9 mouse cellular contexts compared by ENCODE assay signal in genomic region chr9:69439805-69440357, GRCm38 (mm10). TPM values are rescaled to one million over a fixed set of nuclear protein-coding genes. Genes with fewer than 3 reads are reported as not detected.
DNase-seq lines count a peak whose midpoint lies in the region; ATAC-seq lines count a peak whose summit lies in the region.
"Had no signal": no experiment of that assay in that cellular context is flagged by ENCODE, and none has a peak within 500 bp of the region (broad histone marks: within the 10 kb centered on the region; RNA-seq: fewer than 3 reads in every experiment).

No protein-coding gene starts in this region.

- no peak overlapping the region for H3K4me3 ChIP-seq in heart, embryonic 13.5 days
- H3K4me3 ChIP-seq in liver, embryonic 11.5 days (ENCODE audit: low read depth, low read length): no peak overlapping the region
- H3K4me3 ChIP-seq in forebrain, embryonic 13.5 days: no peak overlapping the region
- no peak overlapping the region for H3K4me3 ChIP-seq in forebrain, embryonic 14.5 days (ENCODE audit: low read depth, low read length)
- H3K4me3 ChIP-seq: neural tube, embryonic 13.5 days had no signal

- peak overlapping the region; percentile 14; the same call in 1 of the 2 replicates for H3K9ac ChIP-seq in heart, embryonic 13.5 days
- H3K9ac ChIP-seq in liver, embryonic 11.5 days (ENCODE audit: low read depth, low read length): no peak overlapping the region
- no peak overlapping the region for H3K9ac ChIP-seq in forebrain, embryonic 13.5 days
- no peak overlapping the region for H3K9ac ChIP-seq in forebrain, embryonic 14.5 days (ENCODE audit: low read length)
- H3K9ac ChIP-seq: neural tube, embryonic 13.5 days had no signal

- H3K4me1 ChIP-seq in heart, embryonic 13.5 days: peaks cover 20% of the 10 kb centered on the region
- peaks cover 8% of the 10 kb centered on the region; the same call in 1 of the 2 replicates for H3K4me1 ChIP-seq in liver, embryonic 11.5 days (replicated peaks; ENCODE audit: control insufficient read depth, insufficient read depth, low read length)
- no peaks in the 10 kb centered on the region for H3K4me1 ChIP-seq in forebrain, embryonic 13.5 days
- no peaks in the 10 kb centered on the region for H3K4me1 ChIP-seq in forebrain, embryonic 14.5 days (ENCODE audit: control insufficient read depth, insufficient read depth, low read length)
- H3K4me1 ChIP-seq: neural tube, embryonic 13.5 days had no signal

- DNase-seq in thymus, postnatal 14 days: peak; percentile 46
- no peak for DNase-seq in thymus, adult 18-20 months
- no peak for DNase-seq in liver, embryonic 11.5 days (ENCODE audit: low spot score)
- peak; percentile 53 for DNase-seq in thymus, postnatal 4 days
- no peak for DNase-seq in forebrain, embryonic 14.5 days (ENCODE audit: low spot score)
- DNase-seq in cerebellum, adult 8-10 months: no peak

- no peaks in the 10 kb centered on the region for H3K9me3 ChIP-seq in heart, embryonic 13.5 days
- H3K9me3 ChIP-seq in liver, embryonic 11.5 days (ENCODE audit: control insufficient read depth, low read length): no peaks in the 10 kb centered on the region
- H3K9me3 ChIP-seq in forebrain, embryonic 13.5 days (replicated peaks): no peaks in the 10 kb centered on the region
- no peaks in the 10 kb centered on the region for H3K9me3 ChIP-seq in forebrain, embryonic 14.5 days (replicated peaks; ENCODE audit: control insufficient read depth, low read length)
- H3K9me3 ChIP-seq: neural tube, embryonic 13.5 days had no signal

- ATAC-seq in heart, embryonic 13.5 days (ENCODE audit: extremely low read depth, insufficient number of reproducible peaks, low FRiP score, low TSS enrichment): no peak
- ATAC-seq in liver, embryonic 11.5 days (replicated peaks; ENCODE audit: low FRiP score): no peak; the same call in 1 of the 2 replicates
- no peak for ATAC-seq in forebrain, embryonic 13.5 days
- ATAC-seq in forebrain, embryonic 14.5 days: no peak

- 0 out of 2 replicates have a peak overlapping the region, but pooled peaks have one; percentile 12 for H3K27ac ChIP-seq in heart, embryonic 13.5 days (replicated peaks)
- peak overlapping the region; percentile 34; the same call in 1 of the 2 replicates for H3K27ac ChIP-seq in liver, embryonic 11.5 days (ENCODE audit: low read depth, low read length)
- H3K27ac ChIP-seq in forebrain, embryonic 13.5 days: no peak overlapping the region
- H3K27ac ChIP-seq in forebrain, embryonic 14.5 days (ENCODE audit: low read depth, low read length): no peak overlapping the region; the same call in 1 of the 2 replicates
- H3K27ac ChIP-seq: neural tube, embryonic 13.5 days had no signal

- no peaks in the 10 kb centered on the region for H3K36me3 ChIP-seq in heart, embryonic 13.5 days
- no peaks in the 10 kb centered on the region for H3K36me3 ChIP-seq in liver, embryonic 11.5 days (ENCODE audit: control insufficient read depth, insufficient read depth, low read length)
- no peaks in the 10 kb centered on the region for H3K36me3 ChIP-seq in forebrain, embryonic 13.5 days (ENCODE audit: poor library complexity, severe bottlenecking)
- H3K36me3 ChIP-seq in forebrain, embryonic 14.5 days (ENCODE audit: control insufficient read depth, insufficient read depth, low read length): no peaks in the 10 kb centered on the region
- H3K36me3 ChIP-seq: neural tube, embryonic 13.5 days had no signal

- no peaks in the 10 kb centered on the region for H3K27me3 ChIP-seq in heart, embryonic 13.5 days (replicated peaks)
- no peaks in the 10 kb centered on the region for H3K27me3 ChIP-seq in liver, embryonic 11.5 days (replicated peaks; ENCODE audit: control insufficient read depth, insufficient read depth, low read length)
- no peaks in the 10 kb centered on the region for H3K27me3 ChIP-seq in forebrain, embryonic 13.5 days
- H3K27me3 ChIP-seq in forebrain, embryonic 14.5 days (replicated peaks; ENCODE audit: control insufficient read depth, insufficient read depth, low read length): no peaks in the 10 kb centered on the region
- H3K27me3 ChIP-seq: neural tube, embryonic 13.5 days had no signal

- 23% methylated on average over 7 of the region's 7 CpGs for whole genome bisulfite sequencing in heart, embryonic 13.5 days
- WGBS in liver, embryonic 11.5 days: 28% methylated on average over 7 of the region's 7 CpGs
- 45% methylated on average over 7 of the region's 7 CpGs for WGBS in forebrain, embryonic 13.5 days
- 45% methylated on average over 7 of the region's 7 CpGs for WGBS in forebrain, embryonic 14.5 days

- no peak overlapping the region; the same call in 1 of the 2 replicates for H3K4me2 ChIP-seq in heart, embryonic 13.5 days
- H3K4me2 ChIP-seq in liver, embryonic 11.5 days: no peak overlapping the region
- H3K4me2 ChIP-seq in forebrain, embryonic 13.5 days: no peak overlapping the region
- no peak overlapping the region for H3K4me2 ChIP-seq in forebrain, embryonic 14.5 days (ENCODE audit: low read length)
- H3K4me2 ChIP-seq: neural tube, embryonic 13.5 days had no signal

RNA-seq across cellular contexts. Expression of gene Anxa2, which starts 13.5 kb away (rescaled TPM):
- polyA plus RNA-seq in heart, embryonic 13.5 days (2015; fragmentation: Nextera tagmentation; extraction: Ambion mirVana): 450 and 490 TPM in 2 replicates
- 153 and 159 TPM in 2 replicates for polyA plus RNA-seq in liver, embryonic 11.5 days (2014; fragmentation: Nextera tagmentation; extraction: Ambion mirVana)
- polyA plus RNA-seq in forebrain, embryonic 13.5 days (2015; fragmentation: Nextera tagmentation; extraction: Ambion mirVana): 79.2 and 80.1 TPM in 2 replicates
- polyA plus RNA-seq in forebrain, embryonic 14.5 days (2014; fragmentation: Nextera tagmentation; extraction: Ambion mirVana): 109 and 118 TPM in 2 replicates

RNA-seq across cellular contexts. Expression of gene Ice2, which starts 42.2 kb away (rescaled TPM):
- polyA plus RNA-seq in heart, embryonic 13.5 days (2015; fragmentation: Nextera tagmentation; extraction: Ambion mirVana): 10.7 and 11.7 TPM in 2 replicates
- polyA plus RNA-seq in liver, embryonic 11.5 days (2014; fragmentation: Nextera tagmentation; extraction: Ambion mirVana): 23.1 and 24.9 TPM in 2 replicates
- 14.9 and 16.4 TPM in 2 replicates for polyA plus RNA-seq in forebrain, embryonic 13.5 days (2015; fragmentation: Nextera tagmentation; extraction: Ambion mirVana)
- 12.9 and 13.8 TPM in 2 replicates for polyA plus RNA-seq in forebrain, embryonic 14.5 days (2014; fragmentation: Nextera tagmentation; extraction: Ambion mirVana)

Comparison
In these comparisons a context has a peak if more than half of its experiments do, and no peak if none do; other contexts are left out.
1. DNase-seq: peak in thymus, postnatal 14 days (single experiment) and thymus, postnatal 4 days (single experiment); none in thymus, adult 18-20 months (0 of 2), liver, embryonic 11.5 days (single experiment), forebrain, embryonic 14.5 days (single experiment) and cerebellum, adult 8-10 months (single experiment).
2. H3K27ac ChIP-seq: peak in heart, embryonic 13.5 days (single experiment) and liver, embryonic 11.5 days (single experiment); none in forebrain, embryonic 13.5 days (single experiment) and forebrain, embryonic 14.5 days (single experiment).